Mouse (Mus musculus) bone marrow macrophage, adult 2 months (primary cell): ENCODE data around the gene Serpinb13. TPM values are rescaled to one million over a fixed set of nuclear protein-coding genes. Genes with fewer than 3 reads are reported as not detected.

Experiments
- H3K27ac ChIP-seq: 2 replicates; pipeline ENCODE4 v1.5.1; 2012; ENCODE audit warnings: low read depth, low read length; ENCODE audit not compliant: insufficient read depth
- H3K4me1 ChIP-seq: 2 replicates; pipeline ENCODE4 v1.6.1; 2012; ENCODE audit warnings: low read length; ENCODE audit not compliant: control insufficient read depth, insufficient read depth
- H3K4me3 ChIP-seq: 2 replicates; pipeline ENCODE4 v1.5.1; 2012; ENCODE audit warnings: mild to moderate bottlenecking, low read length, moderate library complexity; ENCODE audit not compliant: insufficient read depth
- CTCF ChIP-seq: IDR thresholded peaks from 2 replicates; pipeline ENCODE4 v1.5.1; 2012; ENCODE audit warnings: low read depth, mild to moderate bottlenecking, low read length, moderate library complexity
- POLR2A ChIP-seq: IDR thresholded peaks from 2 replicates; pipeline ENCODE4 v1.6.1; 2012; ENCODE audit warnings: mild to moderate bottlenecking, low read depth, low read length, borderline replicate concordance
- polyA plus RNA-seq: library from polyadenylated mRNA; stranded (reverse); fragments of >200 nt; gene quantifications from 2 replicates; pipeline ENCODE4 v1.2.4, GENCODE M21; 2012; ENCODE audit not compliant: missing spikeins, insufficient read depth, insufficient read length

Serpinb13 gene
- not detected in 2 replicates for polyA plus RNA-seq

DNA sequence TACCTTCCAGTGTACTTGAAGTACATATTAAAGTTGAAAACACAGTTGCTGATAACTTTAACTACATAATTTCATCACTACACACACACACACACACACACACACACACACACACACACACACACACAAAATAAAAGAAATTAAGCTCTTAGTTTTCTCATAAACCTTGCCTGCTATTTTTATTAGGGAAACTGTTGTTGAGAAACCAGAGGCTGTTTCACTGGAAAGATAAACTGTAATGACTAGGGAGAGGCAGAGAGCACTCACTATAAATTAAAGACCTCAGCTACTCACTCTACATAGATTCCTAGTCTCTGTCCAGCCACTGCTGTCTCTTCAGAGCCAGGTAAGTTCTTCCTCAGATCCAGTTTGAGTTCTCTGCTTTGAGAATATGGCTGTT lies at the start of gene Serpinb13:
Gene Serpinb13, plus strand, starts transcription at position 301 of the 400 bp plus-strand sequence.
- TF ChIP-seq POLR2A (no peak), CTCF (no peak)

DNA sequence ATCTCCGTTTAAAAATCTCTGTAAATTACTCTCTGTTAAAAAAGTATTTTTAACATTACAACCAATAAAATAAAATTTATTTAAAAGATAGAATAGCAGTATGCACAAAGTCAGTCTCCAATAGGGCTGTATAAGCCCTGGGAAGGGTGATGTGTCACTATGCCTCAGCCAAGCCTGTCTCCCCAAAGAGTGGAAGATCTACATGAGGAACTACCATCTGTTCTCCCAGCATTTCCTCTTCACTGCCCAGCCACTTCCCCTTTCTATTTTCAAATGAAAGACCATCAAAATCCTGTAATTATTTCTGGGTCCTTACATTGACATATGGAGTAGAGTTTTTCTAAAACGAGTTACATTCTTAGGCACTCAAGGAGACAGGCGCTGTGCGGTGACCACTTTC lies 48.8 kb upstream of the Serpinb13 start:
- peak overlapping the region; percentile 99 for H3K27ac ChIP-seq
- no peak for TF ChIP-seq POLR2A
- TF ChIP-seq CTCF, result no peak
- H3K4me1 ChIP-seq, result peaks cover 37% of the 10 kb centered on the region
- H3K4me3 ChIP-seq, result peak overlapping the region; percentile 29; the same call in 1 of the 2 replicates

More for the DNA sequence above, at the start of gene Serpinb13:
- Histone ChIP-seq H3K4me3 (no peak within 1 kb of the TSS), H3K4me1 (peaks cover 9% of the 10 kb centered on the region), H3K27ac (no peak within 1 kb of the TSS)

DNA sequence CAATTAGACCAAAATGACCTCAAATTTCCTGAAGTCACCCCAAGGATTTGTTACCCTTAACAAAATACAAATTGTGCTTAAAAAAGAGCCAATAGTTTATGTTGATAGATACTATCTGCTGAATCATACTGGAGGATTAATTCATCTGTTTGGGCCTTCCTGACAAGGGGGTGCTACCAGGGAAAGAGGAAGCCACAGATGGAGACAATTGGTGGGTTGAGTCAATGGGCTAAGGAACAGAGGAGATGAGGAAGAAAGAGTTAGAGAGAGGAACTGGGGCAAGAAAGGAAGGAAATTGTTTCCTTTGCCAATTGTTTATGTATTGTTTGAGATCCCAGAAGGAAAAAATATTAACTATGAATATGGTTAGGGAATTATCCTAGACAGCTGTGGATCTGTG lies 47.1 kb upstream of the Serpinb13 start:
- peaks cover 37% of the 10 kb centered on the region for H3K4me1 ChIP-seq

DNA sequence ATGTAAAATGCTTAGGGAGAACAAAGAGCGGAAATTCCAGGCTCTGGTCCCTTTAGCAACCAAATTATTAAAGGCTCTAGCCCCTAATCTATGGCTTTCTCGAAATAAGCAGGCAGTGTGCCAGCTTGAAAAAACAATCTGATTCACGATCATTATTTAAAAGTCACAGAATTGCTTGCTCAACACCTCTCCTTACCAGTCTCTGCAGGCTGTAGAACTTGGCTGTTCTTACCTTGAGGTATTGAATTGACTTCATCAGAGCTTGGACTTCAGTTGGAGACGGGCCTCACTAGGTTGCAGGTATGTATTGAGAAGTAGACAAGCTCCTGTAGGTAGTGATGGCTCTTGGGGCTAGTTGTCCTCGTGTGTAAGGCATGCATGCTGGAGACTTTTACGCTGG lies 46.5 kb upstream of the Serpinb13 start, which contains the start of gene Serpinb12:
Gene Serpinb12, plus strand, starts transcription at position 185 of the 400 bp plus-strand sequence.
- Histone ChIP-seq H3K27ac (peak within 1 kb of the TSS; percentile 87), H3K4me1 (peaks cover 38% of the 10 kb centered on the region), H3K4me3 (no peak within 1 kb of the TSS)
- TF ChIP-seq POLR2A, result no peak
- TF ChIP-seq CTCF, result no peak

More for the DNA sequence above, 47.1 kb upstream of the Serpinb13 start:
- Histone ChIP-seq H3K27ac (peak overlapping the region; percentile 87), H3K4me3 (no peak overlapping the region)
- TF ChIP-seq CTCF (no peak), POLR2A (no peak)

DNA sequence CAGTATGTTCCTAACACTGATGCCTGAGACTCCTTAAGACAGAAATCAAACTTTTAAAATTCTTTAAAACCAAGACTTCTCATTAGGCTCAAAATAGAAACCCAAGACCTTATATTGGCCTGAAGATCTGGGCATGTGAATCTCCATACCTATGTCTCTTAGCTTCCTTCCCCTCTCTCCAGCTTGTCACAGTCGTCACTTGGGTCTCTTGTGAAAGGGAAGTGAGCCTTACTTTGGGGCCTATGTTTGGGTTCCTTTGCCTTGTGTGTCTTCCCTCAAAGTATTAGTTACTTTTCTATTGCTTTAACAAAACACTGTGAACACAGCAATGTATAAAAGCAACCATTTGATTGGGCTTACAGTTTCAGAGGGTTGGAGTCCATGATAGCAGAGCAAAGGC lies 33.6 kb upstream of the Serpinb13 start:
- Histone ChIP-seq H3K4me3 (no peak overlapping the region), H3K4me1 (peaks cover 10% of the 10 kb centered on the region), H3K27ac (no peak overlapping the region)
- no peak for TF ChIP-seq CTCF

DNA sequence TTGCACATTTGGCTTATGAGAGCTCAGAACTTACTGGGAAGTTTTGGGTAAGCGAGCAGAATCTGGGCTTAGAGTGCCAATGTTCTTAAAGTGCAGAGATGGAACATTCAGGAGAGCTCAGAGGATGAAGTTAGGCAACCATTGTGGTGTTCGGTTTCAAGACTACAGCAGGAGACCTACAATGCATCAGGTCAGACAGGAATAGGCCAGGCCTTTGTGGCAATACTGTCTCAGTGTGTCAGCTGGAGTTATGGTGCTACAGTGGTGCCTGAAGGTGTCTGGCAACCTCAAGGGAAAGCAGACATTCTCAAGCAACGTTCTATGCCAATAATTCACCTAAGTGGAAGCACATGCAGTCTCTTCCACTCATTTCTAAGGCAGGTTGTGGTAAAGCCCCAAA lies 20.8 kb upstream of the Serpinb13 start:
- Histone ChIP-seq H3K27ac (no peak overlapping the region), H3K4me3 (no peak overlapping the region), H3K4me1 (peaks cover 9% of the 10 kb centered on the region)
- no peak for TF ChIP-seq CTCF
- TF ChIP-seq POLR2A, result no peak

DNA sequence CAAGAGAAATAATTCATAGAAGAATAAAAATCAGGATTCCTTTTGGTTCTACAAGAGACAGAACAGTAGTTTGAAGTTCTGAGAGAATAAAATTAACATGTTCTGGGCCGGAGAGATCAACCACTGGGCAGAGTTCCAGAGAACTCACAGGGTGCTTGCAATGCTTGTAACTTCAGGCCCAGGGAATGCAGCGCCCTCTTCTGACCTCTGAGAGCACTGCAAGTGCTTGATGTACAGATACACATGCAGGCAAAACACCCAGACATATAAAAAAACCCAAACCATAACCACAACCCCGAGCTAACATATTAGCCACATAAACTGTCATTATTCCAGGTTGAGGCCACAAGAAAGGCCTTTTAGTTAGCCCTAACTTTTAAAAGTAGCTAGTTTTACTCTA lies 19.8 kb upstream of the Serpinb13 start:
- Histone ChIP-seq H3K27ac (no peak overlapping the region), H3K4me3 (no peak overlapping the region), H3K4me1 (peaks cover 9% of the 10 kb centered on the region)
- TF ChIP-seq POLR2A (no peak), CTCF (peak; percentile 88)

DNA sequence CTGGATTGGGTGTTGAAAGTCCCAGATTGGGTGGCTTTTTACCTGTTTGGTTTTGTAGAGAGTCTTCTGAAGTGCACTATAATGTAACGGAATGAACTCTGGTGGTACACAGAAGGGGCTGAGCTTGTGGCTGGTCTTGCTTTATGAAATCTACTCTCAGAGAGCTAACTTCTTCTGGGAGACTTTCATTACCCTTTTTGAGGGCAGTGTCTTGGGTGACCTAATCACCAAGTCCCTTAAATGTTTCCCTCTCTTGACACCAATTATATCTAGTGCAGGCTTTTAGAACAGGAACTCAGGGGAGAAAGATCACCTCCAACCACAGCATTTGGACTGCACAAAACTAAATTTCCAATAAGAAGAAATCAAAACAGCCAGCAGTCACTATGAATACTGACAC lies 2.3 kb downstream of the Serpinb13 start:
- H3K4me1 ChIP-seq, result peaks cover 9% of the 10 kb centered on the region
- TF ChIP-seq POLR2A, result no peak
- no peak for TF ChIP-seq CTCF
- no peak overlapping the region for H3K4me3 ChIP-seq
- no peak overlapping the region for H3K27ac ChIP-seq

DNA sequence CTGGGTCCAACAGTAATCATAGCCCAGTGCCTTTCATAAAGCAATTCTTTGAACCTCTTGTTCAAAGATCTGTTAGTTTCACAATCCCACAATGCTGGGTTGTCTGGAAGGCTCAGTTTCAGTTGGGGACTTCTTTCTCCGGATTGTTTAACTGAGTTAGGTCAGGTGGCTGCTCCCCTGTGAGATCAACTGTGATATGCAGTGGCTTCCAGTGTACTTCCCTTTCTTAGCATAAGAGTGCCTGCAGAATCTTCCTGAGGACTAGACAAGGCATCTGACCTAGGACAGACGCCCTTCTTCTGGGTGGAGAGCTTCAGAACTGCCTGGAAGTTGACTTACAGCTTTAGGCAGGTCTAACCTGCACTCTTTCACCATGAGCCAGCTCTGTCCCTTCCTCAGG lies 3.1 kb downstream of the Serpinb13 start:
- no peak overlapping the region for H3K4me3 ChIP-seq
- peaks cover 9% of the 10 kb centered on the region for H3K4me1 ChIP-seq
- TF ChIP-seq CTCF (no peak), POLR2A (no peak)
- H3K27ac ChIP-seq, result no peak overlapping the region

DNA sequence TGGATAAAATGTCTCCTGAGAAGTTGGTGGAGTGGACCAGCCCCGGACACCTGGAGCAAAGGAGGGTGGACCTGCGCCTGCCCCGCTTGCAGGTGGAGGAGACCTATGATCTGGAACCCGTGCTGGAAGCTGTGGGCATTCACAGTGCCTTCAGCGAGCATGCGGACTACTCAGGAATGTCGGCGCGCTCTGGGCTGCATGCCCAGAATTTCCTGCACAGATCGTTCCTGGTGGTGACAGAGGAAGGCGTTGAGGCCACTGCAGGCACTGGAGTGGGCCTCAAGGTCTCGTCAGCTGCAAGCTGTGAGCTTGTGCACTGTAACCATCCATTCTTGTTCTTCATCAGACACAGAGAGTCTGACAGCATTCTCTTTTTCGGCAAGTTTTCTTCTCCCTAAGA lies 19.6 kb downstream of the Serpinb13 start:
- Histone ChIP-seq H3K27ac (no peak overlapping the region), H3K4me1 (no peaks in the 10 kb centered on the region), H3K4me3 (no peak overlapping the region)
- TF ChIP-seq CTCF (no peak), POLR2A (no peak)

DNA sequence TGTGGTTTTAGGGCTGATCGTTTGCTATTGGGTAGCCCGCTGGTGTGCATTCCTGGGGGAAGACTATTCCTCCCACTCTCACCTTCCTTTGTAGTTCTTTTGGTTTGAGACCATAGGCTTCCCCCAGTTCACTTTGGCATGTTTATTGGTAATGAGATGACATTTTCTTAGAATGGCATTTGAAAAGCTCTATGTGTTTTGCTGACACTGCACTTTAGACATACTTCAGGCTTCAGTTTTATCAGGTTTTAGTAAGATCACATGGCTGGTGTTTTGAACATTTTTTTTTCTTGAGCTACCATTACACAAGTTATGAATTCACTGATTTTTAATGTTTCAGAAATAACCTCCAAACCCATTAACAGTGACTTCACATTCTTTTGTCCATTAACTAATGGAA lies 21.0 kb downstream of the Serpinb13 start:
- H3K27ac ChIP-seq, result no peak overlapping the region
- no peak for TF ChIP-seq CTCF
- TF ChIP-seq POLR2A, result no peak
- no peak overlapping the region for H3K4me3 ChIP-seq
- H3K4me1 ChIP-seq, result no peaks in the 10 kb centered on the region
